8 mouse cellular contexts compared by ENCODE assay signal in genomic region chr4:130275016-130275822, GRCm38 (mm10). TPM values are rescaled to one million over a fixed set of nuclear protein-coding genes. Genes with fewer than 3 reads are reported as not detected.
DNase-seq lines count a peak whose midpoint lies in the region; ATAC-seq lines count a peak whose summit lies in the region.

No protein-coding gene starts in this region.

- DNase-seq in left cerebral cortex, postnatal 4 days = peak; percentile 56
- DNase-seq in left cerebral cortex, postnatal 14 days (ENCODE audit: low spot score in 2 of 2) = no peak
- DNase-seq in embryo, embryonic 11 days = peak; percentile 71
- DNase-seq in liver, embryonic 13.5 days = no peak
- no peak for DNase-seq in layer of hippocampus, adult 8-10 months (ENCODE audit: low spot score in 2 of 2)

- peak overlapping the region; percentile 91 for H3K27ac ChIP-seq in hindbrain, embryonic 16.5 days (ENCODE audit: low read depth, low read length)
- H3K27ac ChIP-seq in liver, embryonic 13.5 days = no peak overlapping the region
- H3K27ac ChIP-seq in neural tube, embryonic 15.5 days (replicated peaks) = peak overlapping the region; percentile 90

- H3K4me1 ChIP-seq in hindbrain, embryonic 16.5 days (ENCODE audit: control insufficient read depth, insufficient read depth, low read depth, low read length) = peaks cover 8% of the 10 kb centered on the region; the same call in 1 of the 2 replicates
- H3K4me1 ChIP-seq in liver, embryonic 13.5 days (replicated peaks) = peaks cover 24% of the 10 kb centered on the region
- peaks cover 30% of the 10 kb centered on the region for H3K4me1 ChIP-seq in neural tube, embryonic 15.5 days

- peak overlapping the region; percentile 76 for H3K4me3 ChIP-seq in hindbrain, embryonic 16.5 days (ENCODE audit: low read length)
- H3K4me3 ChIP-seq in liver, embryonic 13.5 days (replicated peaks) = peak overlapping the region; percentile 51
- H3K4me3 ChIP-seq in neural tube, embryonic 15.5 days (replicated peaks) = peak overlapping the region; percentile 64

- no peaks in the 10 kb centered on the region for H3K36me3 ChIP-seq in hindbrain, embryonic 16.5 days (ENCODE audit: control insufficient read depth, insufficient read depth, low read length)
- no peaks in the 10 kb centered on the region for H3K36me3 ChIP-seq in liver, embryonic 13.5 days
- H3K36me3 ChIP-seq in neural tube, embryonic 15.5 days = no peaks in the 10 kb centered on the region

- peak overlapping the region; percentile 91 for H3K9ac ChIP-seq in hindbrain, embryonic 16.5 days (ENCODE audit: low read depth, low read length)
- H3K9ac ChIP-seq in liver, embryonic 13.5 days = peak overlapping the region; percentile 36
- H3K9ac ChIP-seq in neural tube, embryonic 15.5 days (replicated peaks) = peak overlapping the region; percentile 72

- intact Hi-C loops in left cerebral cortex, postnatal 4 days (cut with DNase I) = no loop called here
- intact Hi-C loops in left cerebral cortex, postnatal 14 days (cut with DNase I) = no loop called here

- WGBS in hindbrain, embryonic 16.5 days = 1% methylated on average over 49 of the region's 62 CpGs
- 2% methylated on average over 62 of the region's 62 CpGs for WGBS in liver, embryonic 13.5 days (ENCODE audit: insufficient replicate concordance)
- 1% methylated on average over 62 of the region's 62 CpGs for WGBS in neural tube, embryonic 15.5 days

- H3K9me3 ChIP-seq in hindbrain, embryonic 16.5 days (ENCODE audit: control insufficient read depth, low read length) = no peaks in the 10 kb centered on the region
- H3K9me3 ChIP-seq in liver, embryonic 13.5 days (replicated peaks) = no peaks in the 10 kb centered on the region
- H3K9me3 ChIP-seq in neural tube, embryonic 15.5 days (replicated peaks) = no peaks in the 10 kb centered on the region

- ATAC-seq in hindbrain, embryonic 16.5 days = peak; percentile 29; the same call in 1 of the 2 replicates
- ATAC-seq in liver, embryonic 13.5 days (ENCODE audit: low read depth) = no peak
- ATAC-seq in neural tube, embryonic 15.5 days (ENCODE audit: low FRiP score) = peak; percentile 73
- ATAC-seq in activated CD4-positive, CD25-positive, alpha-beta regulatory T cell, adult 4 months = no peak

- H3K27me3 ChIP-seq in hindbrain, embryonic 16.5 days (replicated peaks; ENCODE audit: control insufficient read depth, insufficient read depth, low read length) = no peaks in the 10 kb centered on the region
- peaks cover 93% of the 10 kb centered on the region for H3K27me3 ChIP-seq in liver, embryonic 13.5 days
- no peaks in the 10 kb centered on the region for H3K27me3 ChIP-seq in neural tube, embryonic 15.5 days (replicated peaks)

- H3K4me2 ChIP-seq in hindbrain, embryonic 16.5 days (ENCODE audit: low read length) = peak overlapping the region; percentile 94
- peak overlapping the region; percentile 68 for H3K4me2 ChIP-seq in liver, embryonic 13.5 days
- peak overlapping the region; percentile 90 for H3K4me2 ChIP-seq in neural tube, embryonic 15.5 days

RNA-seq across cellular contexts. Expression of gene Serinc2, which starts 3.8 kb away (rescaled TPM):
- 1 to 10 TPM; 8.5 to 9.2 TPM for total RNA-seq in left cerebral cortex, postnatal 4 days (2021)
- 1 to 10 TPM; 3.5 to 3.8 TPM for total RNA-seq in left cerebral cortex, postnatal 14 days (2021)
- polyA plus RNA-seq in hindbrain, embryonic 16.5 days (2015; fragmentation: Nextera tagmentation; extraction: Ambion mirVana) = 31.9 and 38.7 TPM in 2 replicates
- 0.99 and 1.6 TPM in 2 replicates for polyA plus RNA-seq in liver, embryonic 13.5 days (2015; fragmentation: Nextera tagmentation; extraction: Ambion mirVana)
- 28.7 and 29.1 TPM in 2 replicates for polyA plus RNA-seq in neural tube, embryonic 15.5 days (2015; fragmentation: Nextera tagmentation; extraction: Ambion mirVana)
- total RNA-seq in layer of hippocampus, adult 8-10 months (2022) = 10 to 100 TPM in 2 of 4 experiments, 1 to 10 TPM in 2; 8.1 to 12.4 (median 10.2) TPM
- under 1 TPM; 0.61 to 0.92 TPM for polyA plus RNA-seq in activated CD4-positive, CD25-positive, alpha-beta regulatory T cell, adult 4 months (2017; shearing (Covaris generic))

RNA-seq across cellular contexts. Expression of gene Fabp3, which starts 33.2 kb away (rescaled TPM):
- 100 to 1,000 TPM; 192 to 199 TPM for total RNA-seq in left cerebral cortex, postnatal 4 days (2021)
- total RNA-seq in left cerebral cortex, postnatal 14 days (2021) = 100 to 1,000 TPM; 198 to 207 TPM
- polyA plus RNA-seq in hindbrain, embryonic 16.5 days (2015; fragmentation: Nextera tagmentation; extraction: Ambion mirVana) = 291 and 339 TPM in 2 replicates
- polyA plus RNA-seq in liver, embryonic 13.5 days (2015; fragmentation: Nextera tagmentation; extraction: Ambion mirVana) = 1.5 and 2.8 TPM in 2 replicates
- 226 and 288 TPM in 2 replicates for polyA plus RNA-seq in neural tube, embryonic 15.5 days (2015; fragmentation: Nextera tagmentation; extraction: Ambion mirVana)
- total RNA-seq in layer of hippocampus, adult 8-10 months (2022) = 100 to 1,000 TPM in 1 of 4 experiments, 10 to 100 TPM in 3; 87.7 to 102 (median 95.3) TPM
- polyA plus RNA-seq in activated CD4-positive, CD25-positive, alpha-beta regulatory T cell, adult 4 months (2017; shearing (Covaris generic)) = under 1 TPM in 1 of 2 experiments, not detected in 1; 0.42 TPM

RNA-seq across cellular contexts. Expression of gene Gm10570, which starts 33.3 kb away (rescaled TPM):
- total RNA-seq in left cerebral cortex, postnatal 4 days (2021) = 1 to 10 TPM; 1.0 to 1.7 TPM
- total RNA-seq in left cerebral cortex, postnatal 14 days (2021) = not detected
- 1.2 and 1.8 TPM in 2 replicates for polyA plus RNA-seq in hindbrain, embryonic 16.5 days (2015; fragmentation: Nextera tagmentation; extraction: Ambion mirVana)
- polyA plus RNA-seq in liver, embryonic 13.5 days (2015; fragmentation: Nextera tagmentation; extraction: Ambion mirVana) = not detected in 2 replicates
- 1.3 and 1.6 TPM in 2 replicates for polyA plus RNA-seq in neural tube, embryonic 15.5 days (2015; fragmentation: Nextera tagmentation; extraction: Ambion mirVana)
- 1 to 10 TPM in 2 of 4 experiments, under 1 TPM in 1, not detected in 1; 0.95 to 1.2 (median 1.1) TPM for total RNA-seq in layer of hippocampus, adult 8-10 months (2022)
- not detected for polyA plus RNA-seq in activated CD4-positive, CD25-positive, alpha-beta regulatory T cell, adult 4 months (2017; shearing (Covaris generic))

RNA-seq across cellular contexts. Expression of gene Gm853, which starts 53.0 kb away (rescaled TPM):
- total RNA-seq in left cerebral cortex, postnatal 4 days (2021) = not detected
- total RNA-seq in left cerebral cortex, postnatal 14 days (2021) = not detected
- 1.3 and 1.4 TPM in 2 replicates for polyA plus RNA-seq in hindbrain, embryonic 16.5 days (2015; fragmentation: Nextera tagmentation; extraction: Ambion mirVana)
- not detected in 2 replicates for polyA plus RNA-seq in liver, embryonic 13.5 days (2015; fragmentation: Nextera tagmentation; extraction: Ambion mirVana)
- polyA plus RNA-seq in neural tube, embryonic 15.5 days (2015; fragmentation: Nextera tagmentation; extraction: Ambion mirVana) = not detected in 2 replicates
- 1 to 10 TPM in 1 of 4 experiments, not detected in 3; 1.0 TPM for total RNA-seq in layer of hippocampus, adult 8-10 months (2022)
- polyA plus RNA-seq in activated CD4-positive, CD25-positive, alpha-beta regulatory T cell, adult 4 months (2017; shearing (Covaris generic)) = not detected

Comparison
In these comparisons a context has a peak if more than half of its experiments do, and no peak if none do; other contexts are left out.
1. DNase-seq: peak in left cerebral cortex, postnatal 4 days (single experiment) and embryo, embryonic 11 days (single experiment); none in left cerebral cortex, postnatal 14 days (0 of 2), liver, embryonic 13.5 days (single experiment) and layer of hippocampus, adult 8-10 months (0 of 2).
2. ATAC-seq: peak in hindbrain, embryonic 16.5 days (single experiment) and neural tube, embryonic 15.5 days (single experiment); none in liver, embryonic 13.5 days (single experiment) and activated CD4-positive, CD25-positive, alpha-beta regulatory T cell, adult 4 months (single experiment).
3. H3K9ac ChIP-seq: peak in every context shown above with its lines; median percentile 91 in hindbrain, embryonic 16.5 days; 72 in neural tube, embryonic 15.5 days; 36 in liver, embryonic 13.5 days.
4. RNA of gene Serinc2, which starts 3.8 kb away (polyA plus RNA-seq): 31.9 to 38.7 TPM in hindbrain, embryonic 16.5 days and 28.7 to 29.1 TPM in neural tube, embryonic 15.5 days; 0.99 to 1.6 TPM in liver, embryonic 13.5 days and 0.61 to 0.92 TPM in activated CD4-positive, CD25-positive, alpha-beta regulatory T cell, adult 4 months; every median in the first group is over 10 times any median in the second.
5. RNA of gene Fabp3, which starts 33.2 kb away (polyA plus RNA-seq): 291 to 339 TPM in hindbrain, embryonic 16.5 days and 226 to 288 TPM in neural tube, embryonic 15.5 days; 1.5 to 2.8 TPM in liver, embryonic 13.5 days and 0.42 TPM in activated CD4-positive, CD25-positive, alpha-beta regulatory T cell, adult 4 months; every median in the first group is over 10 times any median in the second.
6. Peak in every context shown above with its lines, with median percentiles within 50 percentile points of each other: H3K4me2 ChIP-seq and H3K4me3 ChIP-seq.